Mouse (Mus musculus): ENCODE data around the gene Itga3.

Gene Itga3

GRCm38 (mm10) chr11:95072804-95073203, 3.8 kb downstream of the Itga3 start:
- in situ Hi-C loops (cut with MboI, MseI): loop anchor here (5.0 kb wide), 1 partner anchor 34 kb away; no protein-coding TSS in a partner anchor

- in situ Hi-C loops (cut with MboI, MseI): loop anchor here (5.0 kb wide), 1 partner anchor 35 kb away; no protein-coding TSS in a partner anchor
Observed at GRCm38 (mm10) chr11:95072136-95072535, 4.5 kb downstream of the Itga3 start.

- in situ Hi-C loops (cut with MboI, MseI): loop anchor here (5.0 kb wide), 1 partner anchor 36 kb away; no protein-coding TSS in a partner anchor
Observed at GRCm38 (mm10) chr11:95071266-95071665, 5.3 kb downstream of the Itga3 start.

GRCm38 (mm10) chr11:95070140-95071107, 6.2 kb downstream of the Itga3 start:
- in situ Hi-C loops (cut with MboI, MseI): loop anchor here (5.0 kb wide), 1 partner anchor 37 kb away; no protein-coding TSS in a partner anchor

- in situ Hi-C loops (cut with MboI, MseI): no loop called here
Observed at GRCm38 (mm10) chr11:95069226-95069957, 7.2 kb downstream of the Itga3 start.

GRCm38 (mm10) chr11:95056768-95057501, 19.7 kb downstream of the Itga3 start:
- in situ Hi-C loops (cut with MboI, MseI): no loop called here

- in situ Hi-C loops (cut with MboI, MseI): no loop called here
Observed at GRCm38 (mm10) chr11:95053062-95053461, 23.5 kb downstream of the Itga3 start.

GRCm38 (mm10) chr11:95046980-95047680, 29.5 kb downstream of the Itga3 start:
- in situ Hi-C loops (cut with MboI, MseI): no loop called here

GRCm38 (mm10) chr11:95044185-95044870, 32.3 kb downstream of the Itga3 start:
- in situ Hi-C loops (cut with MboI, MseI): loop anchor here in 1 of 2 experiments (5.0 kb wide), 1 partner anchor 188 kb away; no protein-coding TSS in a partner anchor

GRCm38 (mm10) chr11:95043608-95044007, 33.0 kb downstream of the Itga3 start:
- in situ Hi-C loops (cut with MboI, MseI): loop anchor here in 1 of 2 experiments (5.0 kb wide), 1 partner anchor 189 kb away; no protein-coding TSS in a partner anchor

- in situ Hi-C loops (cut with MboI, MseI): loop anchor here in 1 of 2 experiments (5.0 kb wide), 1 partner anchor 189 kb away; no protein-coding TSS in a partner anchor
Observed at GRCm38 (mm10) chr11:95043060-95043459, 33.5 kb downstream of the Itga3 start.

- in situ Hi-C loops (cut with MboI, MseI): loop anchor here in 1 of 2 experiments (5.0 kb wide), 1 partner anchor 190 kb away; no protein-coding TSS in a partner anchor
Observed at GRCm38 (mm10) chr11:95042096-95042495, 34.5 kb downstream of the Itga3 start.

GRCm38 (mm10) chr11:95041139-95041609, 35.4 kb downstream of the Itga3 start, which contains the start of gene Pdk2:
Gene Pdk2, minus strand, starts transcription at chr11:95041354.
- in situ Hi-C loops (cut with MboI, MseI): loop anchor here in 1 of 2 experiments (5.0 kb wide), 1 partner anchor 191 kb away; no protein-coding TSS in a partner anchor

- in situ Hi-C loops (cut with MboI, MseI): loop anchor here in 1 of 2 experiments (5.0 kb wide), 1 partner anchor 192 kb away; no protein-coding TSS in a partner anchor
Observed at GRCm38 (mm10) chr11:95040491-95041138, 36.0 kb downstream of the Itga3 start.

- in situ Hi-C loops (cut with MboI, MseI): loop anchor here in 1 of 2 experiments (5.0 kb wide), 1 partner anchor 193 kb away; no protein-coding TSS in a partner anchor
Observed at GRCm38 (mm10) chr11:95039766-95040165, 36.8 kb downstream of the Itga3 start.

GRCm38 (mm10) chr11:95038818-95039655, 37.6 kb downstream of the Itga3 start:
- in situ Hi-C loops (cut with MboI, MseI): no loop called here

GRCm38 (mm10) chr11:95038156-95038817, 38.3 kb downstream of the Itga3 start:
- in situ Hi-C loops (cut with MboI, MseI): no loop called here
